Mouse (Mus musculus) testis, adult 2 months (tissue): ENCODE data around the gene Thrb.

ENCODE experiments used
- CTCF ChIP-seq: fragments of 200-500 bp; IDR thresholded peaks from 2 replicates; pipeline ENCODE4 v1.5.1; 2012; ENCODE audit warnings: low read depth, mild to moderate bottlenecking, inconsistent platforms, low read length, moderate library complexity; ENCODE audit not compliant: control insufficient read depth, insufficient read depth, insufficient replicate concordance
- POLR2A ChIP-seq: fragments of 200-500 bp; IDR thresholded peaks from 2 replicates; pipeline ENCODE4 v1.6.1; 2012; ENCODE audit warnings: low read depth, mild to moderate bottlenecking, inconsistent platforms, low read length, moderate library complexity; ENCODE audit not compliant: control insufficient read depth

DNA sequence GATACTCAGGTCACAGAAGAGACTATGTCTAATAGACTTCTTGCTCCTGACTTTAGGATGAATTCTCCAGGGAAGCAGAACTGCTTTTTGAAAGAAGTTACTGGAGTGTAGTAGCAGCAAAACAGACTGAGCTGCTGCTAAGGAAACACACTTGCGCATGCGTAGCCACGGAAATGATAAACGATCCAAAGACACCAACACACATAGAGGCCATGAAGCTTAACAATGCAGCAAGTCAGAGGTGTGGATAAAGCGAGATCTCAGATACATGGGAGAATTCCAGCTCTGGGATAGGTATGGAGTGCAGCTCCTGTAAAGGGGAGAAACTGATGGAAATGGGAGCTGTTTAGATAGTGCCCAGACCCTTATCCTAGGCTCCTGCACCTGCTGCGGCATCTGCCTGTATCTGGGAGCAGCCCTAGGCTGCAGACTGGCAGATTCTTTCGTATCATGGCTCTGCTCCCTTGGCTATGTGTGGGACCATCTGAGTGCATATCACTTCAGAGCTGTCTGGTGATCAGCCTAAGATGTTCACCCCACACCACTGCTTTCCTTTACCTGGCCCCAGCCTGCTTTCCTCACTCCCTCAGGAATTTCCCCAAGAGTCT lies 53.3 kb downstream of the Thrb start:
- TF ChIP-seq CTCF (no peak), POLR2A (no peak)
